Mouse (Mus musculus) cortical plate, adult 2 months (tissue): ENCODE measurements around the gene Lefty2.

ENCODE experiments used
- CTCF ChIP-seq: fragments of 200-500 bp; IDR thresholded peaks from 2 replicates; pipeline ENCODE4 v1.5.1; 2011; ENCODE audit warnings: mild to moderate bottlenecking, control low read depth, low read length; ENCODE audit not compliant: insufficient read depth; ENCODE audit errors: extremely low read depth
- POLR2A ChIP-seq: fragments of 200-500 bp; IDR thresholded peaks from 2 replicates; pipeline ENCODE4 v1.6.1; 2011; ENCODE audit warnings: mild to moderate bottlenecking, low read length, control low read depth; ENCODE audit not compliant: insufficient read depth; ENCODE audit errors: extremely low read depth

DNA sequence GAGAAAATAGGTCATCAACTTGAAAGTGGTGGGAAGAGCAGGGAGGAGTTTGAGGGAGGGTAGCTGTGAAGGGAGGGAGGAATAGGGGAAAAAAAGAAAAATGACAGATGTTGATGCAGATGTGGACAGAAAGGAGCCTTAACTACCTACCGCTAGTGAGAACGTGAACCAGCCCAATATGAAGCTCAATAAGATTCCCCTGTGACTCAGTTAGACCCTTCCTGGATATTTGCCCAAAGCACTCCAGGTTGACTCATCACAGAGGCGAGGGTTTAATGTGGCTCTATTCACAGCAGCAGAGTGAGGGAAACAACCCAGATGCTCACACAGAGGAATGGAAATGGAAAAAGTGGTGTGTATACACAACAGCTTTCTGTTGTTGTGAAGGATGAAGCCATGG, 38.2 kb downstream of the Lefty2 start:
- no peak for TF ChIP-seq POLR2A
- TF ChIP-seq CTCF = no peak
